Mouse (Mus musculus) embryonic facial prominence, embryonic 15.5 days (tissue): ENCODE data around the gene Ino80. TPM values are rescaled to one million over a fixed set of nuclear protein-coding genes. Genes with fewer than 3 reads are reported as not detected.
A peak's percentile ranks its signal among the peaks of the same experiment; 100 is the strongest.

Experiments used
- ATAC-seq: fragments of 200-750 bp; cut with Nextera tagmentation; 2 replicates; pipeline ENCODE4 v1.8.0; 2017; ENCODE audit warnings: low read depth, moderate TSS enrichment; ENCODE audit not compliant: insufficient number of reproducible peaks, low FRiP score, low TSS enrichment
- H3K27ac ChIP-seq: fragments of 300-500 bp; sonication (generic); replicated peaks from 2 replicates; pipeline ENCODE4 v1.5.1; 2015; ENCODE audit warnings: mild to moderate bottlenecking, inconsistent platforms
- H3K27me3 ChIP-seq: fragments of 300-500 bp; sonication (generic); 2 replicates; pipeline ENCODE4 v1.6.1; 2015; ENCODE audit warnings: inconsistent platforms
- H3K36me3 ChIP-seq: fragments of 300-500 bp; sonication (generic); 2 replicates; pipeline ENCODE4 v1.6.1; 2015; ENCODE audit warnings: mild to moderate bottlenecking, inconsistent platforms
- H3K4me1 ChIP-seq: fragments of 300-500 bp; sonication (generic); 2 replicates; pipeline ENCODE4 v1.6.1; 2015; ENCODE audit warnings: inconsistent platforms
- H3K4me2 ChIP-seq: fragments of 300-500 bp; sonication (generic); replicated peaks from 2 replicates; pipeline ENCODE4 v1.6.1; 2015; ENCODE audit warnings: mild to moderate bottlenecking, inconsistent platforms
- H3K4me3 ChIP-seq: fragments of 300-500 bp; sonication (generic); replicated peaks from 2 replicates; pipeline ENCODE4 v1.5.1; 2015; ENCODE audit warnings: mild to moderate bottlenecking, inconsistent platforms
- H3K9ac ChIP-seq: fragments of 300-500 bp; sonication (generic); 2 replicates; pipeline ENCODE4 v1.6.1; 2015; ENCODE audit warnings: inconsistent platforms
- H3K9me3 ChIP-seq: fragments of 300-500 bp; sonication (generic); replicated peaks from 2 replicates; pipeline ENCODE4 v1.6.1; 2016; ENCODE audit warnings: inconsistent platforms
- WGBS: fragments of 180-500 bp; shearing (Covaris S2); methylation state at CpG from one replicate; pipeline ENCODE4 v1.1.7; 2015; 5-methylcytosine and 5-hydroxymethylcytosine counted together
- polyA plus RNA-seq: library from polyadenylated mRNA; unstranded; fragments of >200 nt; fragmentation: Nextera tagmentation; extraction: Ambion mirVana; gene quantifications from 2 replicates; pipeline ENCODE4 v1.2.1, GENCODE M21; 2015

The Ino80 gene
- polyA plus RNA-seq, 1 experiment from 2014 or later: 4.1 TPM

GRCm38 (mm10) chr2:119498859-119499258, 21.4 kb upstream of the Ino80 start:
- no peak overlapping the region for H3K4me2 ChIP-seq
- H3K9ac ChIP-seq: no peak overlapping the region
- 84% methylated on average over 2 of the region's 2 CpGs for WGBS
- no peak for ATAC-seq
- H3K4me1 ChIP-seq: no peaks in the 10 kb centered on the region
- no peaks in the 10 kb centered on the region for H3K9me3 ChIP-seq
- no peaks in the 10 kb centered on the region for H3K27me3 ChIP-seq
- H3K27ac ChIP-seq: no peak overlapping the region
- no peaks in the 10 kb centered on the region for H3K36me3 ChIP-seq
- no peak overlapping the region for H3K4me3 ChIP-seq

GRCm38 (mm10) chr2:119496082-119496481, 18.6 kb upstream of the Ino80 start:
- Histone ChIP-seq H3K27ac (no peak overlapping the region), H3K4me2 (no peak overlapping the region)
- no peak for ATAC-seq

GRCm38 (mm10) chr2:119491953-119492352, 14.5 kb upstream of the Ino80 start:
- 45% methylated on average over 5 of the region's 5 CpGs for WGBS
- H3K27me3 ChIP-seq: no peaks in the 10 kb centered on the region
- ATAC-seq: no peak
- 0 out of 2 replicates have a peak overlapping the region, but pooled peaks have one; percentile 5 for H3K27ac ChIP-seq
- no peak overlapping the region for H3K4me3 ChIP-seq
- H3K4me1 ChIP-seq: no peaks in the 10 kb centered on the region
- no peak overlapping the region for H3K4me2 ChIP-seq
- H3K9ac ChIP-seq: no peak overlapping the region
- no peaks in the 10 kb centered on the region for H3K9me3 ChIP-seq
- H3K36me3 ChIP-seq: no peaks in the 10 kb centered on the region

More at GRCm38 (mm10) chr2:119496082-119496481, 18.6 kb upstream of the Ino80 start:
- Histone ChIP-seq H3K9ac (no peak overlapping the region), H3K36me3 (no peaks in the 10 kb centered on the region), H3K4me3 (no peak overlapping the region), H3K4me1 (no peaks in the 10 kb centered on the region), H3K9me3 (no peaks in the 10 kb centered on the region), H3K27me3 (no peaks in the 10 kb centered on the region)
- WGBS: 92% methylated on average over 2 of the region's 2 CpGs

- H3K9ac ChIP-seq: no peak overlapping the region
These were observed 9.0 kb upstream of the Ino80 start for GRCm38 (mm10) chr2:119486488-119486887.

GRCm38 (mm10) chr2:119482307-119482706, 4.8 kb upstream of the Ino80 start:
- no peak overlapping the region for H3K4me2 ChIP-seq
- no peaks in the 10 kb centered on the region for H3K9me3 ChIP-seq
- ATAC-seq: no peak
- H3K9ac ChIP-seq: no peak overlapping the region
- H3K36me3 ChIP-seq: no peaks in the 10 kb centered on the region
- H3K4me3 ChIP-seq: no peak overlapping the region
- no peak overlapping the region for H3K27ac ChIP-seq
- H3K27me3 ChIP-seq: no peaks in the 10 kb centered on the region
- H3K4me1 ChIP-seq: 0 out of 2 replicates have a peak, but pooled peaks cover 10% of the 10 kb centered on the region
- 94% methylated on average over 1 of the region's 1 CpGs for WGBS

More at GRCm38 (mm10) chr2:119486488-119486887, 9.0 kb upstream of the Ino80 start:
- H3K27ac ChIP-seq: no peak overlapping the region
- ATAC-seq: no peak
- WGBS: 11% methylated on average over 4 of the region's 4 CpGs
- H3K9me3 ChIP-seq: no peaks in the 10 kb centered on the region
- no peak overlapping the region for H3K4me3 ChIP-seq
- no peak overlapping the region for H3K4me2 ChIP-seq
- no peaks in the 10 kb centered on the region for H3K4me1 ChIP-seq
- H3K36me3 ChIP-seq: no peaks in the 10 kb centered on the region
- H3K27me3 ChIP-seq: no peaks in the 10 kb centered on the region

GRCm38 (mm10) chr2:119478397-119478749, 886 bp upstream of the Ino80 start:
- WGBS: 11% methylated on average over 9 of the region's 9 CpGs

GRCm38 (mm10) chr2:119476621-119477391, 681 bp downstream of the Ino80 start:
- WGBS: under 1% methylated on average over 42 of the region's 44 CpGs
- ATAC-seq: peak; percentile 80
- H3K4me3 ChIP-seq: peak overlapping the region; percentile 96

More at GRCm38 (mm10) chr2:119478397-119478749, 886 bp upstream of the Ino80 start:
- Histone ChIP-seq H3K9ac (peak overlapping the region; percentile 64), H3K4me2 (peak overlapping the region; percentile 53), H3K9me3 (no peaks in the 10 kb centered on the region), H3K27me3 (no peaks in the 10 kb centered on the region), H3K4me3 (peak overlapping the region; percentile 96), H3K27ac (peak overlapping the region; percentile 96), H3K36me3 (no peaks in the 10 kb centered on the region), H3K4me1 (peaks cover 22% of the 10 kb centered on the region)
- no peak for ATAC-seq

GRCm38 (mm10) chr2:119476166-119476565, 1.3 kb downstream of the Ino80 start:
- Histone ChIP-seq H3K27me3 (no peaks in the 10 kb centered on the region), H3K36me3 (no peaks in the 10 kb centered on the region), H3K9me3 (no peaks in the 10 kb centered on the region), H3K4me2 (peak overlapping the region; percentile 81), H3K4me3 (peak overlapping the region; percentile 96), H3K9ac (peak overlapping the region; percentile 91; the same call in 1 of the 2 replicates), H3K27ac (peak overlapping the region; percentile 96), H3K4me1 (peaks cover 22% of the 10 kb centered on the region)
- ATAC-seq: no peak
- 6% methylated on average over 7 of the region's 7 CpGs for WGBS

More at GRCm38 (mm10) chr2:119476621-119477391, 681 bp downstream of the Ino80 start:
- H3K4me1 ChIP-seq: peaks cover 22% of the 10 kb centered on the region
- H3K9ac ChIP-seq: peak overlapping the region; percentile 91
- no peaks in the 10 kb centered on the region for H3K36me3 ChIP-seq
- H3K27ac ChIP-seq: peak overlapping the region; percentile 96
- H3K4me2 ChIP-seq: peak overlapping the region; percentile 81
- no peaks in the 10 kb centered on the region for H3K9me3 ChIP-seq
- no peaks in the 10 kb centered on the region for H3K27me3 ChIP-seq

GRCm38 (mm10) chr2:119463945-119464344, 13.5 kb downstream of the Ino80 start:
- H3K9ac ChIP-seq: no peak overlapping the region
- no peak overlapping the region for H3K4me3 ChIP-seq
- H3K4me2 ChIP-seq: no peak overlapping the region
- H3K9me3 ChIP-seq: no peaks in the 10 kb centered on the region
- H3K36me3 ChIP-seq: peaks cover 9% of the 10 kb centered on the region; the same call in 1 of the 2 replicates
- H3K4me1 ChIP-seq: no peaks in the 10 kb centered on the region
- H3K27me3 ChIP-seq: no peaks in the 10 kb centered on the region
- 36% methylated on average over 4 of the region's 4 CpGs for WGBS
- ATAC-seq: no peak
- H3K27ac ChIP-seq: no peak overlapping the region

GRCm38 (mm10) chr2:119463114-119463775, 14.2 kb downstream of the Ino80 start:
- Histone ChIP-seq H3K27ac (no peak overlapping the region), H3K36me3 (peaks cover 9% of the 10 kb centered on the region; the same call in 1 of the 2 replicates), H3K4me1 (no peaks in the 10 kb centered on the region), H3K4me3 (no peak overlapping the region), H3K4me2 (no peak overlapping the region), H3K27me3 (no peaks in the 10 kb centered on the region), H3K9me3 (no peaks in the 10 kb centered on the region), H3K9ac (no peak overlapping the region)
- ATAC-seq: no peak
- WGBS: 90% methylated on average over 5 of the region's 5 CpGs

GRCm38 (mm10) chr2:119461028-119461427, 16.5 kb downstream of the Ino80 start:
- no peak overlapping the region for H3K27ac ChIP-seq
- WGBS: 95% methylated on average over 3 of the region's 3 CpGs
- no peak for ATAC-seq

More at GRCm38 (mm10) chr2:119461028-119461427, 16.5 kb downstream of the Ino80 start:
- H3K9me3 ChIP-seq: no peaks in the 10 kb centered on the region
- no peaks in the 10 kb centered on the region for H3K4me1 ChIP-seq
- no peak overlapping the region for H3K4me2 ChIP-seq
- H3K4me3 ChIP-seq: no peak overlapping the region
- no peak overlapping the region for H3K9ac ChIP-seq
- peaks cover 14% of the 10 kb centered on the region; the same call in 1 of the 2 replicates for H3K36me3 ChIP-seq
- H3K27me3 ChIP-seq: no peaks in the 10 kb centered on the region
